Mouse (Mus musculus): ENCODE measurements around the gene Nkx1-2.

Gene Nkx1-2

GRCm38 (mm10) chr7:132615346-132615745 lies 15.9 kb upstream of the Nkx1-2 start:
- Histone ChIP-seq H3K27me3 (ENCODE audit: insufficient read depth, low read length) (peaks cover 25% of the 10 kb centered on the region), H3K4me3 (replicated peaks; ENCODE audit: low read length) (peak overlapping the region; percentile 26; the same call in 1 of the 2 replicates), H3K36me3 (ENCODE audit: insufficient read depth, low read length) (no peaks in the 10 kb centered on the region), H3K4me1 (replicated peaks; ENCODE audit: low read depth, low read length) (peaks cover 64% of the 10 kb centered on the region), H3K9me3 (ENCODE audit: low read length) (no peaks in the 10 kb centered on the region)
- TF ChIP-seq NANOG (IDR thresholded peaks at IDR 0.05; ENCODE audit: borderline replicate concordance, low read length): no peak
- TF ChIP-seq CTCF (conservative IDR thresholded peaks at IDR 0.05; ENCODE audit: low read length): no peak
- TF ChIP-seq POU5F1 (IDR thresholded peaks at IDR 0.05; ENCODE audit: borderline replicate concordance, low read length): no peak

- H3K27me3 ChIP-seq (ENCODE audit: insufficient read depth, low read length): peaks cover 50% of the 10 kb centered on the region
- H3K36me3 ChIP-seq (ENCODE audit: insufficient read depth, low read length): no peaks in the 10 kb centered on the region
- peaks cover 46% of the 10 kb centered on the region for H3K4me1 ChIP-seq (replicated peaks; ENCODE audit: low read depth, low read length)
- H3K4me3 ChIP-seq (replicated peaks; ENCODE audit: low read length): no peak overlapping the region
- no peaks in the 10 kb centered on the region for H3K9me3 ChIP-seq (ENCODE audit: low read length)
- TF ChIP-seq NANOG (IDR thresholded peaks at IDR 0.05; ENCODE audit: borderline replicate concordance, low read length): no peak
- TF ChIP-seq CTCF (conservative IDR thresholded peaks at IDR 0.05; ENCODE audit: low read length): no peak
- no peak for TF ChIP-seq POU5F1 (IDR thresholded peaks at IDR 0.05; ENCODE audit: borderline replicate concordance, low read length)
Observed at GRCm38 (mm10) chr7:132611530-132611929, 12.1 kb upstream of the Nkx1-2 start.

- H3K4me3 ChIP-seq (replicated peaks; ENCODE audit: low read length): peak within 1 kb of the TSS; percentile 84
- peaks cover 37% of the 10 kb centered on the region for H3K4me1 ChIP-seq (replicated peaks; ENCODE audit: low read depth, low read length)
- H3K9me3 ChIP-seq (ENCODE audit: low read length): no peaks in the 10 kb centered on the region
- TF ChIP-seq POU5F1 (IDR thresholded peaks at IDR 0.05; ENCODE audit: borderline replicate concordance, low read length): no peak
- no peak for TF ChIP-seq NANOG (IDR thresholded peaks at IDR 0.05; ENCODE audit: borderline replicate concordance, low read length)
- TF ChIP-seq CTCF (conservative IDR thresholded peaks at IDR 0.05; ENCODE audit: low read length): no peak
- peaks cover 58% of the 10 kb centered on the region for H3K27me3 ChIP-seq (ENCODE audit: insufficient read depth, low read length)
- H3K36me3 ChIP-seq (ENCODE audit: insufficient read depth, low read length): no peaks in the 10 kb centered on the region
Observed at GRCm38 (mm10) chr7:132610468-132611318, 11.3 kb upstream of the Nkx1-2 start, which contains the start of gene Lhpp. Gene Lhpp, plus strand, starts transcription at chr7:132610638.

- Histone ChIP-seq H3K4me1 (replicated peaks; ENCODE audit: low read depth, low read length) (peaks cover 16% of the 10 kb centered on the region), H3K27me3 (ENCODE audit: insufficient read depth, low read length) (peaks cover 66% of the 10 kb centered on the region), H3K9me3 (ENCODE audit: low read length) (no peaks in the 10 kb centered on the region), H3K4me3 (replicated peaks; ENCODE audit: low read length) (no peak overlapping the region), H3K36me3 (ENCODE audit: insufficient read depth, low read length) (no peaks in the 10 kb centered on the region)
- TF ChIP-seq NANOG (IDR thresholded peaks at IDR 0.05; ENCODE audit: borderline replicate concordance, low read length) (no peak), CTCF (conservative IDR thresholded peaks at IDR 0.05; ENCODE audit: low read length) (no peak), POU5F1 (IDR thresholded peaks at IDR 0.05; ENCODE audit: borderline replicate concordance, low read length) (no peak)
Observed at GRCm38 (mm10) chr7:132608316-132609020, 9.0 kb upstream of the Nkx1-2 start.

GRCm38 (mm10) chr7:132605689-132606088 lies 6.3 kb upstream of the Nkx1-2 start:
- peaks cover 90% of the 10 kb centered on the region for H3K27me3 ChIP-seq (ENCODE audit: insufficient read depth, low read length)
- no peaks in the 10 kb centered on the region for H3K9me3 ChIP-seq (ENCODE audit: low read length)
- peaks cover 25% of the 10 kb centered on the region for H3K4me1 ChIP-seq (replicated peaks; ENCODE audit: low read depth, low read length)
- H3K36me3 ChIP-seq (ENCODE audit: insufficient read depth, low read length): no peaks in the 10 kb centered on the region
- H3K4me3 ChIP-seq (replicated peaks; ENCODE audit: low read length): no peak overlapping the region
- TF ChIP-seq CTCF (conservative IDR thresholded peaks at IDR 0.05; ENCODE audit: low read length) (no peak), NANOG (IDR thresholded peaks at IDR 0.05; ENCODE audit: borderline replicate concordance, low read length) (no peak), POU5F1 (IDR thresholded peaks at IDR 0.05; ENCODE audit: borderline replicate concordance, low read length) (no peak)

- no peak for TF ChIP-seq POU5F1 (IDR thresholded peaks at IDR 0.05; ENCODE audit: borderline replicate concordance, low read length)
- no peak for TF ChIP-seq CTCF (conservative IDR thresholded peaks at IDR 0.05; ENCODE audit: low read length)
- TF ChIP-seq NANOG (IDR thresholded peaks at IDR 0.05; ENCODE audit: borderline replicate concordance, low read length): no peak
- Histone ChIP-seq H3K27me3 (ENCODE audit: insufficient read depth, low read length) (peaks cover 93% of the 10 kb centered on the region), H3K4me1 (replicated peaks; ENCODE audit: low read depth, low read length) (peaks cover 30% of the 10 kb centered on the region), H3K4me3 (replicated peaks; ENCODE audit: low read length) (no peak overlapping the region), H3K9me3 (ENCODE audit: low read length) (no peaks in the 10 kb centered on the region), H3K36me3 (ENCODE audit: insufficient read depth, low read length) (no peaks in the 10 kb centered on the region)
Observed at GRCm38 (mm10) chr7:132604720-132605119, 5.3 kb upstream of the Nkx1-2 start.

GRCm38 (mm10) chr7:132600926-132601325 lies 1.5 kb upstream of the Nkx1-2 start:
- Histone ChIP-seq H3K4me1 (replicated peaks; ENCODE audit: low read depth, low read length) (peaks cover 56% of the 10 kb centered on the region), H3K9me3 (ENCODE audit: low read length) (no peaks in the 10 kb centered on the region), H3K4me3 (replicated peaks; ENCODE audit: low read length) (0 out of 2 replicates have a peak overlapping the region, but pooled peaks have one; percentile 69), H3K36me3 (ENCODE audit: insufficient read depth, low read length) (no peaks in the 10 kb centered on the region), H3K27me3 (ENCODE audit: insufficient read depth, low read length) (peaks cover 95% of the 10 kb centered on the region)
- 0 out of 2 replicates have a peak, but pooled peaks have one; percentile 62 for TF ChIP-seq POU5F1 (IDR thresholded peaks at IDR 0.05; ENCODE audit: borderline replicate concordance, low read length)
- TF ChIP-seq CTCF (conservative IDR thresholded peaks at IDR 0.05; ENCODE audit: low read length): no peak

- Histone ChIP-seq H3K4me1 (replicated peaks; ENCODE audit: low read depth, low read length) (peaks cover 56% of the 10 kb centered on the region), H3K9me3 (ENCODE audit: low read length) (no peaks in the 10 kb centered on the region), H3K36me3 (ENCODE audit: insufficient read depth, low read length) (no peaks in the 10 kb centered on the region), H3K4me3 (replicated peaks; ENCODE audit: low read length) (peak overlapping the region; percentile 69), H3K27me3 (ENCODE audit: insufficient read depth, low read length) (peaks cover 94% of the 10 kb centered on the region)
- TF ChIP-seq NANOG (IDR thresholded peaks at IDR 0.05; ENCODE audit: borderline replicate concordance, low read length) (no peak), CTCF (conservative IDR thresholded peaks at IDR 0.05; ENCODE audit: low read length) (no peak), POU5F1 (IDR thresholded peaks at IDR 0.05; ENCODE audit: borderline replicate concordance, low read length) (no peak)
Observed at GRCm38 (mm10) chr7:132600026-132600425, 589 bp upstream of the Nkx1-2 start.
